Mouse (Mus musculus): Measurements from ENCODE around the gene Spag16. TPM values are rescaled to one million over a fixed set of nuclear protein-coding genes. Genes with fewer than 3 reads are reported as not detected.

The Spag16 gene
- polyA plus RNA-seq, 1 experiment from 2014 or later, result 0.90 TPM

Other genes with a start within 250 kb of the Spag16 start
- gene Ikzf2, start 139.7 kb upstream of the Spag16 start, polyA plus RNA-seq (2015; fragmentation: Nextera tagmentation; extraction: Ambion mirVana), result 2.6 and 3.8 TPM in 2 replicates